In genomic region chr8:84197922-84198774, GRCm38 (mm10) we compare ENCODE assay signal across 8 mouse cellular contexts. TPM values are rescaled to one million over a fixed set of nuclear protein-coding genes. Genes with fewer than 3 reads are reported as not detected.
A peak's percentile ranks its signal among the peaks of the same experiment; 100 is the strongest.
DNase-seq lines count a peak whose midpoint lies in the region; ATAC-seq and TF ChIP-seq lines count a peak whose summit lies in the region.

No protein-coding gene starts in this region.

- no peak for TF ChIP-seq CTCF in bone marrow, adult 2 months (IDR thresholded peaks at IDR 0.05; ENCODE audit: control insufficient read depth, insufficient read depth, low read length)
- no peak for TF ChIP-seq CTCF in lung, embryonic 14.5 days (IDR thresholded peaks at IDR 0.05; ENCODE audit: low read depth)

- TF ChIP-seq POLR2A in bone marrow, adult 2 months (IDR thresholded peaks at IDR 0.05; ENCODE audit: borderline replicate concordance, control insufficient read depth, low read depth, low read length): peak; percentile 17; the same call in 1 of the 2 replicates

- peak; percentile 70 for ATAC-seq in forebrain, embryonic 15.5 days (replicated peaks)
- ATAC-seq in lung, embryonic 14.5 days (ENCODE audit: insufficient read depth): peak; percentile 80
- ATAC-seq in neural tube, embryonic 15.5 days (ENCODE audit: low FRiP score): peak; percentile 65

- H3K4me1 ChIP-seq in bone marrow, adult 2 months (ENCODE audit: control insufficient read depth, insufficient read depth, low read length): peaks cover 11% of the 10 kb centered on the region
- H3K4me1 ChIP-seq in forebrain, embryonic 15.5 days: peaks cover 45% of the 10 kb centered on the region
- peaks cover 40% of the 10 kb centered on the region for H3K4me1 ChIP-seq in lung, embryonic 14.5 days (ENCODE audit: insufficient read depth)
- peaks cover 59% of the 10 kb centered on the region for H3K4me1 ChIP-seq in neural tube, embryonic 15.5 days

- H3K27ac ChIP-seq in bone marrow, adult 2 months (ENCODE audit: control insufficient read depth, insufficient read depth, low read depth, low read length, poor library complexity): peak overlapping the region; percentile 64
- peak overlapping the region; percentile 83 for H3K27ac ChIP-seq in forebrain, embryonic 15.5 days (replicated peaks)
- peak overlapping the region; percentile 99 for H3K27ac ChIP-seq in lung, embryonic 14.5 days (ENCODE audit: low read depth)
- peak overlapping the region; percentile 85 for H3K27ac ChIP-seq in neural tube, embryonic 15.5 days (replicated peaks)

- peak overlapping the region; percentile 45 for H3K9ac ChIP-seq in forebrain, embryonic 15.5 days (replicated peaks)
- H3K9ac ChIP-seq in lung, embryonic 14.5 days: peak overlapping the region; percentile 54
- H3K9ac ChIP-seq in neural tube, embryonic 15.5 days (replicated peaks): peak overlapping the region; percentile 44

- no peaks in the 10 kb centered on the region for H3K9me3 ChIP-seq in forebrain, embryonic 15.5 days
- no peaks in the 10 kb centered on the region for H3K9me3 ChIP-seq in lung, embryonic 14.5 days (ENCODE audit: low read depth, low read length)
- H3K9me3 ChIP-seq in neural tube, embryonic 15.5 days (replicated peaks): no peaks in the 10 kb centered on the region

- H3K36me3 ChIP-seq in forebrain, embryonic 15.5 days: no peaks in the 10 kb centered on the region
- H3K36me3 ChIP-seq in lung, embryonic 14.5 days (ENCODE audit: insufficient read depth): no peaks in the 10 kb centered on the region
- no peaks in the 10 kb centered on the region for H3K36me3 ChIP-seq in neural tube, embryonic 15.5 days

- intact Hi-C loops in heart, postnatal 14 days (cut with DNase I): no loop called here

- H3K4me2 ChIP-seq in forebrain, embryonic 15.5 days (replicated peaks): peak overlapping the region; percentile 88
- peak overlapping the region; percentile 78 for H3K4me2 ChIP-seq in lung, embryonic 14.5 days
- peak overlapping the region; percentile 79 for H3K4me2 ChIP-seq in neural tube, embryonic 15.5 days

- WGBS in bone marrow, adult 2 months: 1% methylated on average over 30 of the region's 30 CpGs
- 4% methylated on average over 30 of the region's 30 CpGs for WGBS in forebrain, embryonic 15.5 days
- WGBS in lung, embryonic 14.5 days: 2% methylated on average over 30 of the region's 30 CpGs
- 3% methylated on average over 30 of the region's 30 CpGs for WGBS in neural tube, embryonic 15.5 days

- DNase-seq in CD8-positive naive resting alpha-beta T cell, adult 2 months (ENCODE audit: low read depth in 2 of 2, low spot score in 2 of 2): peak; percentile 100
- DNase-seq in heart, postnatal 14 days: peak; percentile 93
- DNase-seq in layer of hippocampus, adult 18-20 months (ENCODE audit: low spot score in 2 of 2): peak; percentile 76 to 79
- DNase-seq in lung, embryonic 14.5 days: peak; percentile 96
- peak; percentile 92 to 95 for DNase-seq in thymus, adult 18-20 months

- H3K4me3 ChIP-seq in bone marrow, adult 2 months (replicated peaks; ENCODE audit: control insufficient read depth, low read depth, low read length): peak overlapping the region; percentile 47
- H3K4me3 ChIP-seq in forebrain, embryonic 15.5 days: peak overlapping the region; percentile 54
- H3K4me3 ChIP-seq in lung, embryonic 14.5 days (ENCODE audit: low read depth, low read length): peak overlapping the region; percentile 49
- H3K4me3 ChIP-seq in neural tube, embryonic 15.5 days (replicated peaks): peak overlapping the region; percentile 49

- H3K27me3 ChIP-seq in forebrain, embryonic 15.5 days: no peaks in the 10 kb centered on the region
- no peaks in the 10 kb centered on the region for H3K27me3 ChIP-seq in lung, embryonic 14.5 days (ENCODE audit: insufficient read depth, low read length)
- H3K27me3 ChIP-seq in neural tube, embryonic 15.5 days (replicated peaks): peaks cover 6% of the 10 kb centered on the region; the same call in 1 of the 2 replicates

RNA-seq across cellular contexts. Expression of gene Nanos3, which starts 13.1 kb away (rescaled TPM):
- polyA plus RNA-seq in bone marrow, adult 2 months (2011; ENCODE audit: insufficient read depth, insufficient read length, low replicate concordance, missing spikeins): 3.0 TPM in 1 of 2 replicates, not detected in the other
- polyA plus RNA-seq in forebrain, embryonic 15.5 days (2015; fragmentation: Nextera tagmentation; extraction: Ambion mirVana): 6.2 and 7.1 TPM in 2 replicates
- total RNA-seq in heart, postnatal 14 days (2021): 1 to 10 TPM; 1.8 to 2.0 TPM
- total RNA-seq in layer of hippocampus, adult 18-20 months (2021): 1 to 10 TPM; 2.3 to 2.7 TPM
- polyA plus RNA-seq in lung, embryonic 14.5 days (2014; fragmentation: Nextera tagmentation; extraction: Ambion mirVana): 2.8 and 4.2 TPM in 2 replicates
- 7.4 and 11.9 TPM in 2 replicates for polyA plus RNA-seq in neural tube, embryonic 15.5 days (2015; fragmentation: Nextera tagmentation; extraction: Ambion mirVana)

RNA-seq across cellular contexts. Expression of gene Zswim4, which starts 38.7 kb away (rescaled TPM):
- polyA plus RNA-seq in bone marrow, adult 2 months (2011; ENCODE audit: insufficient read depth, insufficient read length, low replicate concordance, missing spikeins): 2.0 and 4.0 TPM in 2 replicates
- polyA plus RNA-seq in forebrain, embryonic 15.5 days (2015; fragmentation: Nextera tagmentation; extraction: Ambion mirVana): 41.1 and 42.8 TPM in 2 replicates
- total RNA-seq in heart, postnatal 14 days (2021): 10 to 100 TPM in 1 of 2 experiments, 1 to 10 TPM in 1; 9.1 to 10.1 TPM
- 10 to 100 TPM; 17.0 to 17.3 TPM for total RNA-seq in layer of hippocampus, adult 18-20 months (2021)
- polyA plus RNA-seq in lung, embryonic 14.5 days (2014; fragmentation: Nextera tagmentation; extraction: Ambion mirVana): 13.9 and 14.4 TPM in 2 replicates
- 14.8 and 16.0 TPM in 2 replicates for polyA plus RNA-seq in neural tube, embryonic 15.5 days (2015; fragmentation: Nextera tagmentation; extraction: Ambion mirVana)

RNA-seq across cellular contexts. Expression of gene 4930432K21Rik, which starts 50.3 kb away (rescaled TPM):
- polyA plus RNA-seq in bone marrow, adult 2 months (2011; ENCODE audit: insufficient read depth, insufficient read length, low replicate concordance, missing spikeins): not detected in 2 replicates
- 2.4 and 2.7 TPM in 2 replicates for polyA plus RNA-seq in forebrain, embryonic 15.5 days (2015; fragmentation: Nextera tagmentation; extraction: Ambion mirVana)
- total RNA-seq in heart, postnatal 14 days (2021): under 1 TPM; 0.33 to 0.37 TPM
- 1 to 10 TPM; 3.1 to 3.2 TPM for total RNA-seq in layer of hippocampus, adult 18-20 months (2021)
- 0.66 and 0.99 TPM in 2 replicates for polyA plus RNA-seq in lung, embryonic 14.5 days (2014; fragmentation: Nextera tagmentation; extraction: Ambion mirVana)
- polyA plus RNA-seq in neural tube, embryonic 15.5 days (2015; fragmentation: Nextera tagmentation; extraction: Ambion mirVana): 2.0 and 2.6 TPM in 2 replicates

RNA-seq across cellular contexts. Expression of gene Cc2d1a, which starts 50.4 kb away (rescaled TPM):
- 10.9 and 18.5 TPM in 2 replicates for polyA plus RNA-seq in bone marrow, adult 2 months (2011; ENCODE audit: insufficient read depth, insufficient read length, low replicate concordance, missing spikeins)
- 32.4 and 34.8 TPM in 2 replicates for polyA plus RNA-seq in forebrain, embryonic 15.5 days (2015; fragmentation: Nextera tagmentation; extraction: Ambion mirVana)
- total RNA-seq in heart, postnatal 14 days (2021): 10 to 100 TPM; 12.8 to 13.5 TPM
- 10 to 100 TPM; 57.4 to 61.0 TPM for total RNA-seq in layer of hippocampus, adult 18-20 months (2021)
- polyA plus RNA-seq in lung, embryonic 14.5 days (2014; fragmentation: Nextera tagmentation; extraction: Ambion mirVana): 17.3 and 23.6 TPM in 2 replicates
- 41.3 and 43.7 TPM in 2 replicates for polyA plus RNA-seq in neural tube, embryonic 15.5 days (2015; fragmentation: Nextera tagmentation; extraction: Ambion mirVana)

RNA-seq across cellular contexts. Expression of gene D8Ertd738e, which starts 51.4 kb away (rescaled TPM):
- 101 and 196 TPM in 2 replicates for polyA plus RNA-seq in bone marrow, adult 2 months (2011; ENCODE audit: insufficient read depth, insufficient read length, low replicate concordance, missing spikeins)
- polyA plus RNA-seq in forebrain, embryonic 15.5 days (2015; fragmentation: Nextera tagmentation; extraction: Ambion mirVana): 233 and 252 TPM in 2 replicates
- total RNA-seq in heart, postnatal 14 days (2021): 100 to 1,000 TPM; 213 to 217 TPM
- 100 to 1,000 TPM; 132 to 136 TPM for total RNA-seq in layer of hippocampus, adult 18-20 months (2021)
- 377 and 384 TPM in 2 replicates for polyA plus RNA-seq in lung, embryonic 14.5 days (2014; fragmentation: Nextera tagmentation; extraction: Ambion mirVana)
- polyA plus RNA-seq in neural tube, embryonic 15.5 days (2015; fragmentation: Nextera tagmentation; extraction: Ambion mirVana): 263 and 280 TPM in 2 replicates

Comparison
In these comparisons a context has a peak if more than half of its experiments do, and no peak if none do; other contexts are left out.
1. Peak in every context shown above with its lines: DNase-seq, ATAC-seq, H3K4me3 ChIP-seq and H3K27ac ChIP-seq.